Mouse (Mus musculus): Measurements from ENCODE around the gene Gm3594.
"Not testable (repeated sequence)": the region's sequence is repeated elsewhere in the genome, so short reads cannot be mapped to it uniquely, and the experiment has no call there.

Gene Gm3594

GRCm38 (mm10) chr14:6444511-6444910 is at the start of gene Gm3594:
Gene Gm3594 (minus strand): TSS chr14:6444611.
- DNase-seq (ENCODE audit: extremely low spot score, low read depth, low spot score), result not testable (repeated sequence)

GRCm38 (mm10) chr14:6486331-6486730 is 41.9 kb upstream of the Gm3594 start:
- DNase-seq (ENCODE audit: extremely low spot score, low read depth, low spot score), result not testable (repeated sequence)

DNA sequence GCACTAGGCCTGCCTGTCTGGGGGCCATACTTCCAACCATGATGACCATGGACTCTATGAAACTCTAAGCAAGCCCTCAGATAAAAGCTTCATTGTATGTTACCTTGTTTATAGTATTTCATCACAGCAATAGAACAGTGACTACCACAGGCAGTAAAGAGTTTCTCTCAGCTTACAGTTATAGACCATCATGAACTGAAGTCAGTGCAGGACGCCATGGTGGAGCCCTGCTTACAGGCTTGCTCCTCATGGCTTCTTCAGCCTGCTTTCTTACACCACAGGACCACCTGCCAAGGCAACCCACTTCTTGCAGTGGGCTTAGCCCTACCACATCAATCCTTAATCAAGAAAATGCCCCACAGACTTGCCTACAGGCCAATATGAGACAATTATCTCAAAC is 41.1 kb upstream of the Gm3594 start:
- DNase-seq (ENCODE audit: extremely low spot score, low read depth, low spot score), result not testable (repeated sequence)

- DNase-seq (ENCODE audit: extremely low spot score, low read depth, low spot score), result not testable (repeated sequence)
Observed at GRCm38 (mm10) chr14:6482126-6482525, 37.7 kb upstream of the Gm3594 start.

GRCm38 (mm10) chr14:6471856-6472255 is 27.4 kb upstream of the Gm3594 start:
- not testable (repeated sequence) for DNase-seq (ENCODE audit: extremely low spot score, low read depth, low spot score)

DNA sequence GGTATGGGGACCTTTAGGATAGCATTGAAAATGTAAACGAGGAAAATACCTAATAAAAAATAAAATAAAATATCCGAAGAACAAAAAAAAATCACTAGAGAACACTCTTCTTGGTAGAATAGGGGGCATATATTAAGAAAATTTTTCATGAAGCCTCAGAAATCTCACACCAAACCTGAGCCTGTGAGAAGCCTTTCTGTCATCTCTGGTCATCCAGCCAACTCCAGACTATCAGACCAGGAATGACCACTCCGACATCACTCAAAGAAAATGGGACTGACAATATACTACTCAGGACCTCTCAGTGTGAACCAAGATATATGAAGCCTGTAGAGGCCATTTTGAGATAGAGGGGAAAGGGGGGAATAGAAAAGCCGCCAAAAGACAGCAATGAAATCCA is 3.6 kb downstream of the Gm3594 start:
- not testable (repeated sequence) for DNase-seq (ENCODE audit: extremely low spot score, low read depth, low spot score)

GRCm38 (mm10) chr14:6440206-6440605 is 4.2 kb downstream of the Gm3594 start:
- DNase-seq (ENCODE audit: extremely low spot score, low read depth, low spot score), result not testable (repeated sequence)

- DNase-seq (ENCODE audit: extremely low spot score, low read depth, low spot score), result not testable (repeated sequence)
Observed at GRCm38 (mm10) chr14:6426766-6427165, 17.6 kb downstream of the Gm3594 start.

- DNase-seq (ENCODE audit: extremely low spot score, low read depth, low spot score), result not testable (repeated sequence)
Observed at GRCm38 (mm10) chr14:6426353-6426752, 18.1 kb downstream of the Gm3594 start.

DNA sequence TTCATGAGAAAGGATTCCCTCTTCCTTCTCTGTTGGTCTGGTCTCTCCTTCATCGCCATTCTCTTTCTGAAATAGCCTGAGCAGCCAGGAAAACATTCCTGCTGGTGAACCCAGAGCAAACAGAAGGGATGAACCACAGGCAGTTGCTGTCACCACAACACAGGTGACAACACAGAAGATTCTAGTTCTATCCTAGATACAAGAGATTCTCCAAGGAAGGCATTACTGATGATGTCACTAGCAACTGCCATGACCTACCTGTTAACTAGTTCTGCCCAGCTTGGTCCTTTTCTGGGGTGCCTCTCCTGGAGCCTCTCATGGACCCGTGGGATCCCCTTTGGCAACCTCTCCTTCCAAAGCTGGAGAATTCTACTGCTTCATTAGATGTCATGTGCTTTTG is 32.0 kb downstream of the Gm3594 start, which contains the start of gene Gm3591:
TSS of gene Gm3591 (minus strand) at position 101 of the 400 bp plus-strand sequence.
- not testable (repeated sequence) for DNase-seq (ENCODE audit: extremely low spot score, low read depth, low spot score)

DNA sequence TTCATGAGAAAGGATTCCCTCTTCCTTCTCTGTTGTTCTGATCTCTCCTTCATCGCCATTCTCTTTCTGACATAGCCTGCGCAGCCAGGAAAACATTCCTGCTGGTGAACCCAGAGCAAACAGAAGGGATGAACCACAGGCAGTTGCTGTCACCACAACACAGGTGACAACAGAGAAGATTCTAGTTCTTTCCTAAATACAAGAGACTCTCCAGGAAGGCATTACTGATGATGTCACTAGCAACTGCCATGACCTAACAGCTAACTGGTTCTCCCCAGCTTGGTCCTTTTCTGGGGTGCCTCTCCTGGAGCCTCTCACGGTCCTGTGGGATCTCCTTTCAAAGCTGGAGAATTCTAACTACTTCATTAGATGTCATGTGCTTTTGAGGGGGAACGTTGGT is 54.2 kb downstream of the Gm3594 start, which contains the start of gene Gm16440:
TSS of gene Gm16440 (minus strand) at position 101 of the 400 bp plus-strand sequence.
- DNase-seq (ENCODE audit: extremely low spot score, low read depth, low spot score), result not testable (repeated sequence)
